Mouse (Mus musculus): ENCODE data around the gene Srd5a3. TPM values are rescaled to one million over a fixed set of nuclear protein-coding genes. Genes with fewer than 3 reads are reported as not detected.

Srd5a3 gene
- total RNA-seq, 4 experiments from 2014 or later = 1.1 to 2.6 (median 2.0) TPM

- DNase-seq (ENCODE audit: low spot score in 2 of 2) = no peak
These were observed 12.9 kb downstream of the Srd5a3 start for GRCm38 (mm10) chr5:76152956-76153355.

GRCm38 (mm10) chr5:76153430-76153829 lies 13.4 kb downstream of the Srd5a3 start:
- DNase-seq (ENCODE audit: low spot score in 2 of 2) = no peak

DNA sequence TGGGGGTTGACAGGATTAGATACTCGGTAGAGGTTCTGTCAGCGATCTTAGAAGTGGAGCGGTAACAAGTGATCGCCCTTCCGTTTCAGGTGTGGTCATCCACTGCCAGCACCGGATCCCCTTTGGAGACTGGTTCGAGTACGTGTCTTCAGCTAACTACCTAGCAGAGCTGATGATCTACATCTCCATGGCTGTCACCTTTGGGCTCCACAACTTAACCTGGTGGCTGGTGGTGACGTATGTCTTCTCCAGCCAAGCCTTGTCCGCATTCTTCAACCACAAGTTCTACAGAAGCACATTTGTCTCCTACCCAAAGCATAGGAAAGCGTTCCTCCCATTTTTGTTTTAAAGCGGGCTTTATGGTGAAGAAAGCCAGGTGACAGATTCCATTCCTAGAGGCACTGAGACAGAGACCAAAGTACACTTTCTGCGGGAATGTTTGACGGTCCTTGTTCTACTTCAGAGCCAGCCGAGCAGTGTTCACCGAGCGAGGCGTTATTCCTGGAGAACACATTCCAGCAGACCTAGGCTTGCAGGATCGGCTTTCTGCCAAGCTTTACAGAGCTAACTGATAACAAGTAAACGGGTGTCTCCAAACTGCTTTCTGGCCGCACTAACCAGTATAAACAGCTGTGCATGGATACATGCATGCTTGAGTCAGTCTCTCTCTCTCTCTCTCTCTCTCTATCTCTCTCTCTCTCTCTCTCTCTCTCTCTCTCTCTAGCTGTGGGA lies 14.5 kb downstream of the Srd5a3 start:
- no peak for DNase-seq (ENCODE audit: low spot score in 2 of 2)

- no peak for DNase-seq (ENCODE audit: low spot score in 2 of 2)
These were observed 19.5 kb downstream of the Srd5a3 start for GRCm38 (mm10) chr5:76159555-76159954.

- no peak for DNase-seq (ENCODE audit: low spot score in 2 of 2)
These were observed 20.0 kb downstream of the Srd5a3 start for GRCm38 (mm10) chr5:76160086-76160485.

DNA sequence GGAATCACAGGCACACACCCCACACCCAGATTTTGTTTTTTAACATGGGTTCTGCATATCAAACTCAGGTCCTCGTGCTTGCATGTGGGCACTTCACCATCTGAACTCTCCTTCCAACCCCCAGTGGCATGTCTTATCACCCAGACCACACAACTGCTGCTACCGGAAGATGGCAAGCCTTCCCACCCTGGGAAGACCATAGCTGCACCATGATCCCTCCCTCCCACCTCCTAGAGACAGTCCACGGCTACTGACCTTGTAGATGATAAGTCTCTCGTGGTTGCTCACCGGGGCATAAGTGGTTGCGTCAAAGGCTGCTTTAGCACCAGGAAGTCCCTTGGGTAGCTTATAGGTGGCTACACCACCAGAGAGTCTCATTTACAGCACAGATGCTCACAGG lies 21.4 kb downstream of the Srd5a3 start:
- DNase-seq (ENCODE audit: low spot score in 2 of 2) = no peak

- DNase-seq (ENCODE audit: low spot score in 2 of 2) = no peak
These were observed 22.9 kb downstream of the Srd5a3 start for GRCm38 (mm10) chr5:76162926-76163325.

GRCm38 (mm10) chr5:76163828-76164390 lies 23.8 kb downstream of the Srd5a3 start:
- no peak for DNase-seq (ENCODE audit: low spot score in 2 of 2)

DNA sequence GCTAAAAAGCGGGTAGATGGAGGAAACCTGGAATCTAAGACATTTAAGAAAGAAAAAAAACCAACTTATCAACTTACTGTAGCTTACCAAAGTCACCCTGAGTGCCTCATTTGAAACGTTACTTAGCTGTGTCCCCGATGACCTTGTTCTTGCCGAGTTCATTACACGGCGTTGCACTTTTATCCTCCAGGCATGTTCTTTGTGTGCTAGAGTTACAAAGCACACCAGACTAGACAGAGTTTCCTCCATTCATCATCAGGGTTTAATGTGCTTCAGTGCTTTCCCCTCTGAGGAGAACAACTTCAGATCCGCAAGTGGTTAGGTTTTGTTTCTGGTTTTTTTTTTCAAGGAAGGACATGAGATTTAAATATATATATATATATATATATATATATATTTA lies 24.8 kb downstream of the Srd5a3 start:
- DNase-seq (ENCODE audit: low spot score in 2 of 2) = no peak

DNA sequence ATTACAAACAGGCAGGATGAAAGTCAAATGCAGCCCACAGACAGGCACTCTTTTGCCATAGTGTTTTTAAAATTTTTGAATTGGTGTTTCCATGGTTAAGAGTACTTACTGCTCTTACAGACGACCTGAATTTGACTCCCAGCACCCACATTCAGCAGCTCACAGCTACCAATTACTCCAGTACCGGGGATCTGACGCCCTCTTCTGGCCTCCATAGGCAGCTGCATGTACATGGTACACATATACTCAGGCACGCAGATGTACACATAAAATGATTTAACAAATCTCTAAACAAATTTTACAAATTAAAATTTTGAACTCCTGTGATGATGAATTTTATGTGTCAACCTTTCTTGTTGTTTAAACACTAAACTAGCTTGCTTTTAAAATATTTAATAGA lies 30.5 kb downstream of the Srd5a3 start:
- no peak for DNase-seq (ENCODE audit: low spot score in 2 of 2)

DNA sequence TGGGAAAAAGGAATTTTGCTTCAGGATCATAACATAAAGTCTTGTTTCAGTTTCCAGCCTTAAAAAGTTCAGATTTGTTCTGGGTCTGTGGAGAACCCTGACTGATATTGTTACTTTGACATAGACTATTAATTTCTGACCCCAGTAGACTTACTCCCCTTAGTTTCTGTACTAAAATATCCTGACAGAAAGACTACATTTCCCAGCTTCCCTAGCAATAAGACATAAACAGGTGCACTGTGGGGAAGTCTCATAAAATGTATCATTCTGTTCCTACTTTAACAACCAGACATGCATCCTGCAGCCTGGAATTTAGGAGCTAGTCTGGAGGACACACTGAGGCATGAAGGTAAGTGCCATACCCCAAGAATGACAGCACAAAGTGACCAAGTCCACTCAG lies 31.0 kb downstream of the Srd5a3 start:
- DNase-seq (ENCODE audit: low spot score in 2 of 2) = no peak

GRCm38 (mm10) chr5:76175051-76175450 lies 35.0 kb downstream of the Srd5a3 start:
- no peak for DNase-seq (ENCODE audit: low spot score in 2 of 2)

GRCm38 (mm10) chr5:76176411-76176810 lies 36.3 kb downstream of the Srd5a3 start:
- no peak for DNase-seq (ENCODE audit: low spot score in 2 of 2)

- DNase-seq (ENCODE audit: low spot score in 2 of 2) = no peak
These were observed 36.8 kb downstream of the Srd5a3 start for GRCm38 (mm10) chr5:76176841-76177240.

GRCm38 (mm10) chr5:76177664-76178063 lies 37.6 kb downstream of the Srd5a3 start:
- no peak for DNase-seq (ENCODE audit: low spot score in 2 of 2)

DNA sequence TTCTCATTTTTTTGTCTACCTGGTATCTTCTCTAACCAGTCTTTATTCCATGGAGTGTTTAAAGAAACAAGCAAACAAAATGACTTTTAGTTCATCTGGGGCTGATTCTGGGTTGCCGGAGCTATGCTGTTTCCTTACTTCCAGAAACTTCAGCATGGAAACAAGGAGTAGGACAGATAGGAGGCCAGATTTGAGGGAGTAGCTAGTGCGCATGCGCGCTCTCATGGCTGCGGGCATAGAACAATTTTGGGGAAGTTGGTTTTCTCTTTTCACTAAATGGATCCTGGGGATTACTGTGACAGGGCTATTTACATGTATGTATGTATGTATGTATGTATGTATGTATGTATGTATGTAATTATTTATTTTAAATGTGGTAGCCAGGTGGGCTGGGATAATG lies 39.1 kb downstream of the Srd5a3 start:
- DNase-seq (ENCODE audit: low spot score in 2 of 2) = no peak

GRCm38 (mm10) chr5:76179791-76180190 lies 39.7 kb downstream of the Srd5a3 start:
- no peak for DNase-seq (ENCODE audit: low spot score in 2 of 2)

DNA sequence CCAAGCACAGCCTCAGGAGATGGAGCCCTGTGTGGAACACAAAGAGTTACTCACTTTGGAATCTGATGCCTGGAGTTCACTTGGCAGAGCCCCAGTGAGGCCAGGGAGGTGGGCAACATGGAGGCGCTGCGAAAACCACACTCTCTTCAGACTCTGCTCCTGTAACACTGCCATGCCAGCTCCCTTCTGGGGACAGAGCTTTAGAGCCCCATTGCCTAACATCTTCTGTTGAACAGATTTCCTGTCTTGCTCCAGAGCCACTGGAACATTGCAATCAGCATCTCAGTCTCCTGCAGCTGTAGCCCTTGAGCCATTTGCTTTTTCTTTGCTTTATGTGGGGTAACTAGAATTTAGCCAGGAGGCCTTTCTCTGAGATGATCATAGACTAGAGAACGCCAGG lies 42.3 kb downstream of the Srd5a3 start:
- DNase-seq (ENCODE audit: low spot score in 2 of 2) = no peak

DNA sequence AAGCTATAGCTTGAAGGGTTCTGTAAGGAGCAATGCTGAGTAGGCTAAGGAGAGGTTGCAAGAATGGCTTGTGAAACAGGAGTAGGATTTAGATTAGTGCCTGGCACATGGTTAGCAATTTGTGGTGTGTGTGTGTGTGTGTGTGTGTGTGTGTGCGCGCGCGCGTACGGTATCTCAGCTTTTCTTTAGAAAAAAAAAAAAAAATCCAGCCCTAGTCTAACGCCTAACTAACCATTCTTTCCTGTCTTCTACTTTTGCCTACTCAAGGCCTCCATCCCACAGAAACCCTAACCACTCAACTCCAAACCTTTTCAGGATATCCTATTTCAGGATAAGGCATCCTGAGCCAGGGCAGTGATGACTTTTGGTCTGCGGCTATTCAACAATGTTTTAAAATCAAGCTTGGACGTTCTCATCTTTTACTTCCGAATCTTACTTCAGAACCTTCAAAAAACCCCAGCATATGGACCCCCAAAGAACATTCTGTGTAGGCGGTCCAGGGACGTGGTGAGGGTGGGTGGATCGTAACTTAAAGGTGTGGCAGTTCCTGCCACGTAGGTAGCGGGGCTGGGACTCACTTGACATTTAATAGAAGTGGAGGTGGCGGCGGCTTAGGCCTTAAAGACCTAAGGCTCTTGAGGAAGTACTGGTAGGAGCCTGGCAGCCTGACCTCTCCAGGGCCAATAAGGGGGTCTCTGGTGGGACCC lies 43.1 kb downstream of the Srd5a3 start:
- no peak for DNase-seq (ENCODE audit: low spot score in 2 of 2)

- DNase-seq (ENCODE audit: low spot score in 2 of 2) = peak; percentile 89 to 91
These were observed 43.7 kb downstream of the Srd5a3 start, which contains the start of gene Tmem165 for GRCm38 (mm10) chr5:76183750-76184261. Gene Tmem165 (plus strand): TSS chr5:76183880.

DNA sequence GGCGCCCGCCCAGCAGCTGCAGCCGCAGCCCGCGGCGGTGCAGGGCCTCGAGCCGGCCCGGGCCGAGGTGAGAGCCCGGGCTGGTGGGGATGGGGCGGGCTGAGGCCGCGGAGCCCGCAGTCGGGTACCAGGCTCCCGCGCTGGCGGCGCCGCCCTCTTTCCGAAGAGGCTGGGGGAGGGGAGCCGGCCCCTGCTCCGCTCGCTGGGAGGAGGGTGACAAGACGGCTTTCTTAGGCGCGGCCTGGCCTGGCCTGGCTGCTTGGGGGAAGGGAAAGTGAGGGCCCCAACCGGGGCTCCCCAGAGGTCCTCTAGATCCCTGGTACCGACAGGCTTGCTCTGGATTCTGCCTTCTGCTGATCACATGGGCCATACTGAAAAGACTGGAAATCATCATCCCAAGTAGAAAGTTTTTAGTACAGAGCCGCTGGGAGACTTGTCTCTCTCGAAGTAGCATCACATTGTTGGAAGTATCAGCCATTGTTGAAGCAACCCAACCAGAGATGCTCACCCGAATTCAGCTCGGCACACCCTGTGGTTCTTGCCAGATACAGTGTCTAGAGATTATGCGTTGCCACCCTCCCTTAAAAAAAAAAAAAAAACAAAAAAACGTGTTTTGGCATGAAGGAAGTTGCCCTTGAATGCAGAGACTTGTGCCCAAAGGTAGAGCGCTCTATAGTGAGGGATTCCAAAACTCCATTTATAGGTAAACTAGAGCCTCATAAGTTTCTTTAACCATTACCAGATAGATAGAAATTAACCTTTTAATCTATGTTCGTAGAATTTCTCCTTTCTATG lies 44.4 kb downstream of the Srd5a3 start:
- peak; percentile 20 to 30 for DNase-seq (ENCODE audit: low spot score in 2 of 2)

- DNase-seq (ENCODE audit: low spot score in 2 of 2) = no peak
These were observed 47.8 kb downstream of the Srd5a3 start for GRCm38 (mm10) chr5:76187885-76188284.

All from gastrocnemius, adult 8-10 months (tissue).